Mouse (Mus musculus) C2C12 (cell line): ENCODE data around the gene Vdr.

ENCODE experiments used
- CEBPB ChIP-seq: IDR thresholded peaks from one replicate; pipeline ENCODE4 v1.6.1; 2011; ENCODE audit warnings: low read depth, mild to moderate bottlenecking, control low read depth, moderate library complexity
- CTCF ChIP-seq: IDR thresholded peaks from one replicate; pipeline ENCODE4 v1.5.1; 2011; ENCODE audit not compliant: control insufficient read depth, insufficient read depth, insufficient read length
- MYOD1 ChIP-seq: IDR thresholded peaks from one replicate; pipeline ENCODE4 v1.6.1; 2011; ENCODE audit warnings: low read depth; ENCODE audit not compliant: control insufficient read depth, insufficient read length
- MYOG ChIP-seq: IDR thresholded peaks from one replicate; pipeline ENCODE4 v1.6.1; 2011; ENCODE audit not compliant: control insufficient read depth, insufficient read length; ENCODE audit errors: extremely low read depth
- USF1 ChIP-seq: IDR thresholded peaks from one replicate; pipeline ENCODE4 v1.6.1; 2011; ENCODE audit warnings: low read depth, mild to moderate bottlenecking, control low read depth, moderate library complexity

DNA sequence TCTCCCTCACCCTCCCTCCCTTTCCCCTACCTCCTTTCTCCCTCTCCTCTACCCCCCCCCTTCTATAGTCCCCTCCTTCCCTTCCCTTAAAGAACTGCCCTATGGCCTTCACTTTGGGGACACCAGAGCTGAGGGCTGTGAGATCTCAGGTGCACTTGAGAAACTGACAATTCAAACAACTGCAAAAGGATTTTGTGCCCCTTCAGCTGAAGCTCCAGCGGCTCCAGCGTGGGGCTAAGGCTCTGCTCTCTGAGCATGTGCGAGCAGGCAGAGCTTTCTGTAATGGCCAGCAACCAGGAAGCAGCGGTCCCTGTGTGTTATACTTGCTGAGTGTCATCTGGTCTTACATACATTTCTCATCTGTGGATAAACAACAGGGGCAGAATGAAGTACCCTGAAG is 45.3 kb upstream of the Vdr start:
- TF ChIP-seq CTCF (no peak), USF1 (no peak), CEBPB (no peak), MYOG (no peak), MYOD1 (no peak)
